Mouse (Mus musculus): Measurements from ENCODE around the gene Hs3st6.
A peak's percentile ranks its signal among the peaks of the same experiment; 100 is the strongest.
"Not testable (repeated sequence)": the region's sequence is repeated elsewhere in the genome, so short reads cannot be mapped to it uniquely, and the experiment has no call there.

Gene Hs3st6

GRCm38 (mm10) chr17:24752415-24753394 is at the start of gene Hs3st6:
Hs3st6 (plus strand) TSS chr17:24752988.
- DNase-seq (ENCODE audit: low spot score) = no peak

- DNase-seq (ENCODE audit: low spot score) = no peak
These were observed 47.0 kb upstream of the Hs3st6 start for GRCm38 (mm10) chr17:24705821-24706220.

- DNase-seq (ENCODE audit: low spot score) = peak; percentile 94
These were observed 45.6 kb upstream of the Hs3st6 start, which contains the start of gene Tbl3 for GRCm38 (mm10) chr17:24706982-24707800. Tbl3 (minus strand) TSS chr17:24707660.

GRCm38 (mm10) chr17:24707801-24708425 is 44.9 kb upstream of the Hs3st6 start:
- no peak for DNase-seq (ENCODE audit: low spot score)

- no peak for DNase-seq (ENCODE audit: low spot score)
These were observed 44.1 kb upstream of the Hs3st6 start for GRCm38 (mm10) chr17:24708646-24709045.

GRCm38 (mm10) chr17:24715556-24715955 is 37.2 kb upstream of the Hs3st6 start:
- DNase-seq (ENCODE audit: low spot score) = no peak

- DNase-seq (ENCODE audit: low spot score) = no peak
These were observed 36.6 kb upstream of the Hs3st6 start for GRCm38 (mm10) chr17:24716166-24716682.

GRCm38 (mm10) chr17:24717943-24718342 is 34.8 kb upstream of the Hs3st6 start, which contains the start of the genes Rnf151 and Rps2:
Rnf151 (minus strand) TSS chr17:24718063.
Rps2 (plus strand) TSS chr17:24718116.
- DNase-seq (ENCODE audit: low spot score) = no peak

- not testable (repeated sequence) for DNase-seq (ENCODE audit: low spot score)
These were observed 33.9 kb upstream of the Hs3st6 start for GRCm38 (mm10) chr17:24718938-24719337.

- DNase-seq (ENCODE audit: low spot score) = peak; percentile 94
These were observed 33.1 kb upstream of the Hs3st6 start for GRCm38 (mm10) chr17:24719494-24720222.

- not testable (repeated sequence) for DNase-seq (ENCODE audit: low spot score)
These were observed 32.2 kb upstream of the Hs3st6 start for GRCm38 (mm10) chr17:24720616-24721015.

GRCm38 (mm10) chr17:24721383-24721955 is 31.3 kb upstream of the Hs3st6 start:
- not testable (repeated sequence) for DNase-seq (ENCODE audit: low spot score)

- DNase-seq (ENCODE audit: low spot score) = no peak
These were observed 30.4 kb upstream of the Hs3st6 start for GRCm38 (mm10) chr17:24722220-24722924.

- DNase-seq (ENCODE audit: low spot score) = no peak
These were observed 29.5 kb upstream of the Hs3st6 start for GRCm38 (mm10) chr17:24723122-24723880.

- DNase-seq (ENCODE audit: low spot score) = no peak
These were observed 29.0 kb upstream of the Hs3st6 start for GRCm38 (mm10) chr17:24723881-24724180.

- DNase-seq (ENCODE audit: low spot score) = peak; percentile 98
These were observed 28.6 kb upstream of the Hs3st6 start, which contains the start of gene Ndufb10 for GRCm38 (mm10) chr17:24724184-24724583. Ndufb10 (minus strand) TSS chr17:24724478.

- DNase-seq (ENCODE audit: low spot score) = no peak
These were observed 27.0 kb upstream of the Hs3st6 start for GRCm38 (mm10) chr17:24725637-24726390.

- no peak for DNase-seq (ENCODE audit: low spot score)
These were observed 25.2 kb upstream of the Hs3st6 start, which contains the start of gene Rpl3l for GRCm38 (mm10) chr17:24727618-24728017. Rpl3l (plus strand) TSS chr17:24727820.

All from ovary, postnatal 14 days (tissue).